Mouse (Mus musculus) myocyte (in vitro differentiated cells): ENCODE results near the gene Tsr1.

ENCODE experiments used
- E2F4 ChIP-seq: IDR thresholded peaks from one replicate; pipeline ENCODE4 v1.6.1; 2011; ENCODE audit warnings: mild to moderate bottlenecking, control low read depth, moderate library complexity; ENCODE audit not compliant: insufficient read depth
- MAX ChIP-seq: IDR thresholded peaks from one replicate; pipeline ENCODE4 v1.6.1; 2011; ENCODE audit warnings: low read depth, mild to moderate bottlenecking, control low read depth
- MYOG ChIP-seq, 3 experiments: IDR thresholded peaks; one replicate each; pipeline ENCODE4 v1.6.1; 2011; ENCODE audit warnings: control low read depth in 2 of 3, low read depth in 2 of 3, mild to moderate bottlenecking in 2 of 3; ENCODE audit not compliant: insufficient read length in 2 of 3, control insufficient read depth in 1 of 3, insufficient read depth in 1 of 3
- POLR2A ChIP-seq: IDR thresholded peaks from one replicate; pipeline ENCODE4 v1.6.1; 2011; ENCODE audit warnings: low read depth, mild to moderate bottlenecking, control low read depth, moderate library complexity; ENCODE audit not compliant: insufficient read length
- USF1 ChIP-seq: IDR thresholded peaks from one replicate; pipeline ENCODE4 v1.6.1; 2011; ENCODE audit warnings: low read depth, mild to moderate bottlenecking, control low read depth, moderate library complexity

- TF ChIP-seq POLR2A = no peak
- no peak for TF ChIP-seq USF1
- TF ChIP-seq E2F4 = no peak
- TF ChIP-seq MYOG (IDR thresholded peaks at IDR 0.05; ENCODE audit: control insufficient read depth in 1 of 3, insufficient read depth in 1 of 3, insufficient read length in 2 of 3, low read depth in 2 of 3) = no peak
- TF ChIP-seq MAX = no peak
These were observed 15.9 kb upstream of the Tsr1 start for GRCm38 (mm10) chr11:74881979-74882378.
